ENCODE assay signal across 8 mouse cellular contexts in genomic region chr1:135564660-135565519, GRCm38 (mm10). TPM values are rescaled to one million over a fixed set of nuclear protein-coding genes. Genes with fewer than 3 reads are reported as not detected.
DNase-seq lines count a peak whose midpoint lies in the region; ATAC-seq and TF ChIP-seq lines count a peak whose summit lies in the region.

No protein-coding gene starts in this region.

- H3K9me3 ChIP-seq in kidney, embryonic 14.5 days (ENCODE audit: control insufficient read depth, low read length) = no peaks in the 10 kb centered on the region
- H3K9me3 ChIP-seq in embryonic facial prominence, embryonic 10.5 days = no peaks in the 10 kb centered on the region
- H3K9me3 ChIP-seq in neural tube, embryonic 15.5 days (replicated peaks) = no peaks in the 10 kb centered on the region
- no peaks in the 10 kb centered on the region for H3K9me3 ChIP-seq in liver, postnatal 0 days (ENCODE audit: low read length)

- H3K27me3 ChIP-seq in kidney, embryonic 14.5 days (ENCODE audit: control insufficient read depth, insufficient read depth, low read length) = no peaks in the 10 kb centered on the region
- H3K27me3 ChIP-seq in embryonic facial prominence, embryonic 10.5 days (replicated peaks; ENCODE audit: low read depth, poor library complexity, severe bottlenecking) = no peaks in the 10 kb centered on the region
- no peaks in the 10 kb centered on the region for H3K27me3 ChIP-seq in neural tube, embryonic 15.5 days (replicated peaks)
- H3K27me3 ChIP-seq in liver, postnatal 0 days (ENCODE audit: insufficient read depth, low read length) = no peaks in the 10 kb centered on the region

- no peak overlapping the region for H3K9ac ChIP-seq in kidney, embryonic 14.5 days (ENCODE audit: low read depth, low read length)
- H3K9ac ChIP-seq in neural tube, embryonic 15.5 days (replicated peaks) = no peak overlapping the region; the same call in 1 of the 2 replicates
- H3K9ac ChIP-seq in liver, postnatal 0 days (replicated peaks) = no peak overlapping the region

- H3K4me2 ChIP-seq in kidney, embryonic 14.5 days (replicated peaks; ENCODE audit: low read depth, low read length) = no peak overlapping the region
- H3K4me2 ChIP-seq in neural tube, embryonic 15.5 days = peak overlapping the region; percentile 11; the same call in 1 of the 2 replicates
- H3K4me2 ChIP-seq in liver, postnatal 0 days (ENCODE audit: low read depth, low read length) = no peak overlapping the region

- H3K36me3 ChIP-seq in kidney, embryonic 14.5 days (ENCODE audit: control insufficient read depth, insufficient read depth, low read length) = no peaks in the 10 kb centered on the region; the same call in 1 of the 2 replicates
- peaks cover 15% of the 10 kb centered on the region; the same call in 1 of the 2 replicates for H3K36me3 ChIP-seq in embryonic facial prominence, embryonic 10.5 days (replicated peaks)
- no peaks in the 10 kb centered on the region for H3K36me3 ChIP-seq in neural tube, embryonic 15.5 days
- H3K36me3 ChIP-seq in liver, postnatal 0 days (replicated peaks; ENCODE audit: insufficient read depth, low read length) = no peaks in the 10 kb centered on the region

- peaks cover 47% of the 10 kb centered on the region for H3K4me1 ChIP-seq in kidney, embryonic 14.5 days (ENCODE audit: control insufficient read depth, insufficient read depth, low read length)
- peaks cover 82% of the 10 kb centered on the region for H3K4me1 ChIP-seq in embryonic facial prominence, embryonic 10.5 days
- peaks cover 72% of the 10 kb centered on the region for H3K4me1 ChIP-seq in neural tube, embryonic 15.5 days
- no peaks in the 10 kb centered on the region for H3K4me1 ChIP-seq in liver, postnatal 0 days (ENCODE audit: insufficient read depth)

- WGBS in kidney, embryonic 14.5 days = 33% methylated on average over 10 of the region's 10 CpGs
- WGBS in embryonic facial prominence, embryonic 10.5 days = 38% methylated on average over 10 of the region's 10 CpGs
- 27% methylated on average over 10 of the region's 10 CpGs for WGBS in neural tube, embryonic 15.5 days
- WGBS in liver, postnatal 0 days (ENCODE audit: insufficient replicate concordance) = 68% methylated on average over 10 of the region's 10 CpGs

- H3K4me3 ChIP-seq in kidney, embryonic 14.5 days (ENCODE audit: low read length) = no peak overlapping the region
- peak overlapping the region; percentile 9; the same call in 1 of the 2 replicates for H3K4me3 ChIP-seq in embryonic facial prominence, embryonic 10.5 days
- no peak overlapping the region for H3K4me3 ChIP-seq in neural tube, embryonic 15.5 days (replicated peaks)
- no peak overlapping the region for H3K4me3 ChIP-seq in liver, postnatal 0 days (ENCODE audit: low read depth, low read length)

- ATAC-seq in kidney, embryonic 14.5 days (ENCODE audit: low FRiP score, low TSS enrichment) = no peak
- ATAC-seq in neural tube, embryonic 15.5 days (ENCODE audit: low FRiP score) = peak; percentile 51
- ATAC-seq in liver, postnatal 0 days = no peak

- no peak for TF ChIP-seq CTCF in liver, postnatal 0 days (IDR thresholded peaks at IDR 0.05; ENCODE audit: low read depth)

- no peak for TF ChIP-seq EP300 in liver, postnatal 0 days (IDR thresholded peaks at IDR 0.05; ENCODE audit: low read depth)

- no peak for DNase-seq in kidney, postnatal 10 days
- DNase-seq in embryonic facial prominence, embryonic 10.5 days (ENCODE audit: low spot score) = no peak
- peak; percentile 61 to 70 for DNase-seq in layer of hippocampus, adult 8-10 months (ENCODE audit: low spot score in 2 of 2)
- DNase-seq in liver, postnatal 0 days = no peak
- no peak for DNase-seq in urinary bladder, adult 2 months (ENCODE audit: low spot score)
- no peak for DNase-seq in adipocyte (ENCODE audit: low spot score)

- H3K27ac ChIP-seq in kidney, embryonic 14.5 days (ENCODE audit: low read depth, low read length) = peak overlapping the region; percentile 83
- H3K27ac ChIP-seq in embryonic facial prominence, embryonic 10.5 days (replicated peaks) = peak overlapping the region; percentile 87
- H3K27ac ChIP-seq in neural tube, embryonic 15.5 days (replicated peaks) = peak overlapping the region; percentile 80
- no peak overlapping the region for H3K27ac ChIP-seq in liver, postnatal 0 days (ENCODE audit: low read depth)

RNA-seq across cellular contexts. Expression of gene Nav1, which starts 42.2 kb away (rescaled TPM):
- polyA plus RNA-seq in kidney, embryonic 14.5 days (2014; fragmentation: Nextera tagmentation; extraction: Ambion mirVana) = 12.1 and 23.7 TPM in 2 replicates
- 24.1 and 27.6 TPM in 2 replicates for polyA plus RNA-seq in embryonic facial prominence, embryonic 10.5 days (2016; fragmentation: Nextera tagmentation; extraction: Ambion mirVana)
- 10 to 100 TPM; 55.8 to 63.3 (median 59.9) TPM for total RNA-seq in layer of hippocampus, adult 8-10 months (2022)
- polyA plus RNA-seq in neural tube, embryonic 15.5 days (2015; fragmentation: Nextera tagmentation; extraction: Ambion mirVana) = 40.8 and 44.1 TPM in 2 replicates
- 0.92 and 0.94 TPM in 2 replicates for polyA plus RNA-seq in liver, postnatal 0 days (2015; fragmentation: Nextera tagmentation; extraction: Ambion mirVana)
- 25.0 and 40.9 TPM in 2 replicates for polyA plus RNA-seq in urinary bladder, adult 2 months (2012; rRNA removed)

Comparison
In these comparisons a context has a peak if more than half of its experiments do, and no peak if none do; other contexts are left out.
1. DNase-seq: peak in layer of hippocampus, adult 8-10 months (2 of 2); none in kidney, postnatal 10 days (single experiment), embryonic facial prominence, embryonic 10.5 days (single experiment), liver, postnatal 0 days (single experiment), urinary bladder, adult 2 months (single experiment) and adipocyte (single experiment).